Mouse (Mus musculus) cerebellum, adult 2 months (tissue): ENCODE measurements around the gene Jmy. TPM values are rescaled to one million over a fixed set of nuclear protein-coding genes. Genes with fewer than 3 reads are reported as not detected.
"Not testable (repeated sequence)": the region's sequence is repeated elsewhere in the genome, so short reads cannot be mapped to it uniquely, and the experiment has no call there.

Experiments
- DNase-seq, 2 experiments: peaks; one replicate each; pipeline ENCODE4 v3.0.0; 2021
- H3K27ac ChIP-seq: fragments of 200-500 bp; 2 replicates; pipeline ENCODE4 v1.5.1; 2012; ENCODE audit warnings: low read length, control low read depth, inconsistent platforms; ENCODE audit not compliant: insufficient read depth
- H3K27me3 ChIP-seq: fragments of 200-500 bp; 2 replicates; pipeline ENCODE4 v1.6.1; 2012; ENCODE audit warnings: inconsistent platforms, mild to moderate bottlenecking, low read length, moderate library complexity; ENCODE audit not compliant: control insufficient read depth, insufficient read depth
- H3K4me1 ChIP-seq: fragments of 200-500 bp; 2 replicates; pipeline ENCODE4 v1.6.1; 2011; ENCODE audit warnings: low read length; ENCODE audit not compliant: control insufficient read depth, insufficient read depth
- H3K4me3 ChIP-seq: fragments of 200-500 bp; replicated peaks from 2 replicates; pipeline ENCODE3; 2011; ENCODE audit warnings: mild to moderate bottlenecking, low read depth, low read length, control low read depth; ENCODE audit not compliant: insufficient read depth
- CTCF ChIP-seq: fragments of 200-500 bp; IDR thresholded peaks from 2 replicates; pipeline ENCODE4 v1.5.1; 2011; ENCODE audit warnings: low read depth, mild to moderate bottlenecking, control low read depth, low read length, moderate library complexity, borderline replicate concordance; ENCODE audit not compliant: insufficient read depth
- POLR2A ChIP-seq: fragments of 200-500 bp; IDR thresholded peaks from 2 replicates; pipeline ENCODE4 v1.6.1; 2011; ENCODE audit warnings: low read length, control low read depth, borderline replicate concordance; ENCODE audit not compliant: insufficient read depth
- WGBS: fragments of 180-500 bp; shearing (Covaris S2); methylation state at CpG from one replicate; pipeline ENCODE4 v1.1.7; 2018; 5-methylcytosine and 5-hydroxymethylcytosine counted together
- polyA plus RNA-seq: library from polyadenylated mRNA; depleted of rRNA; stranded (reverse); fragments of >200 nt; gene quantifications from 2 replicates; pipeline ENCODE4 v1.2.3, GENCODE M21; 2012

The Jmy gene
- polyA plus RNA-seq, 1 experiment, result 16.7 TPM

DNA sequence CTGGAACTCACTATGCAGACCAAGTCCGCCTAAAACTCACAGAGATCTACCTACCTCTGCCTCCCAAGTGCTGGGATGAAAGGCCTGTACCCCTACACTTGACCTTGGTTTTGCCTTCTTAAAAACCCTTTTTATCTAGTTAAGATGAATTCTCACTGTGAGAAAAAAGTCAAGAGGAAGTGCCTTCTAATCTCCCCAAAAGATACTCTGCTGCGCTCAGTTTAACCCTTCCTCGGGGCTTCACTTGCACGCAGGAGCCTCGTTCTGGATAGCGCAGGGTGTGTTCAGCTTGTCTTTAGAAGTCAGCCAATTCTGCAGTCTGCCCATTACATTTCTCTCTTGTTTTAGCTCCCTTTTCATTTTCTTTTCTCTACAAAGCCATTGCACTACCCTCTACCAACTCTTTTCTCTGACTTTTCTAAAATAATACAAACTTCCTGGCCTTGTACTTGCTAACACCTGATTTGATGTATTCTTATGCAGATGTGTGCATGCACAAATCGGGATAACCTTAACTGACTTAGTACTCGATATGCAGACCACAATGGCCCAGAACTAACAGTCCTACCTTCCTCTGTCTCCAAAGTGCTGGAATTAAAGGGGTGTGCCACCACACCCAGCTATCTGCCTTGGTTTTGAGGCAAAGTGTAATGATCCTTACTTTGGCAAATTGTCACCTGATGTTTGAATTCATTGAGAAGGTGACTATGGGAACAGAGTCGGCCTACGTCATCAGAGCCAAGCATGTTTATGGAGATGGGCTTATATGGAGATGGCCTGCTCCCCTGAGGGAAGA lies 14.6 kb upstream of the Jmy start:
- 91% methylated on average over 10 of the region's 10 CpGs for WGBS
- H3K27me3 ChIP-seq, result no peaks in the 10 kb centered on the region
- TF ChIP-seq POLR2A, result no peak
- no peak for DNase-seq
- H3K27ac ChIP-seq, result no peak overlapping the region
- no peak overlapping the region for H3K4me3 ChIP-seq
- H3K4me1 ChIP-seq, result no peaks in the 10 kb centered on the region

DNA sequence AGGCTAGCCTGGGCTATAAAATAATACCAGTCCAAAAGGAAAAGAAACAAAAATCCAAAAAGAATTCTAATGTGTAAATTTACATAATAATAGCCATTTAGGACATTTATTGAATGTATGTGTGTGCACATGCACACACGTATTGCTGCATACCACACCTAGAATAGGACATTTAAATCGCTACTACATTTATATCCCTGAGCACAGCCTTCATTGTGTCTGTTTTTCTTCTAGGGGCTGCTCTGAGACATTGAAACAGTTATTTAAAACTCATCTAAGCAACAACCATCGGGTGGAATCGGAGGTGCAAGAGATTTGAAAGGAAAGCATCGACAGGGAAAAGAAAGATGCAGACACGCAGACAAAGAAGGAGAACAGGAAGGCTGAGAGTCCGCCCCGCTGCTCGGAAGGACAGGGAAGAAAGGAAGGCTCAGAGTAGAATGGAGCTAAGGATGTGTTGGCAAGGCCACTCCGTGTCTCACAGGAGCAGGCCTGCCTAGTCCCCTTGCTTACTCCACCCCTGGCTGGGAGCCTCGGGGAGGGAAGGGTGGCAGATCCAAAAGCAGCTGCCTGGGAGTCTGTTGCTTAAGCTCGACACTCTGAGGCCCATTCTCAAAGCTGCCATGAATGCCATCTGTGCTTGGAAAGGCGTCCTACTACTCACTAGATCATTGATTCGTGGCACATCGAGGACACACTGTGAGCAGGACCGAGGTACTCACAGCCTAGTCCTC lies 11.0 kb upstream of the Jmy start:
- Histone ChIP-seq H3K27me3 (no peaks in the 10 kb centered on the region), H3K4me3 (no peak overlapping the region), H3K4me1 (no peaks in the 10 kb centered on the region), H3K27ac (no peak overlapping the region)
- TF ChIP-seq POLR2A (no peak), CTCF (no peak)
- WGBS, result 34% methylated on average over 16 of the region's 16 CpGs
- no peak for DNase-seq

DNA sequence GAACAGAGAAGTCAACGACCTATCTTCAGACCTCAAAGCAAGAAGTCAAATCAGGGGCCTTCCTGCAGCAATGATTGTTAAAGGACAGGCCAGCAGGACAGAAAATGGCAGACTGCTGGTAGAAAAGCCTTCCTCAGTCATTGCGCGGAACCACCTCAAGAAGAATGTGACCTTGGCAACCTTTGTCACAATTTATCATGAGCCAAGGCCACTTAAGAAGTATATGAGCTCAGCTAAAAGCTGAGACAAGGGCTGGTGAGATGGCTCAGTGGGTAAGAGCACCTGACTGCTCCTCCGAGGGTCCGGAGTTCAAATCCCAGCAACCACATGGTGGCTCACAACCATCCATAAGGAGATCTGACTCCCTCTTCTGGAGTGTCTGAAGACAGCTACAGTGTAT lies 7.3 kb upstream of the Jmy start:
- 88% methylated on average over 5 of the region's 5 CpGs for WGBS
- not testable (repeated sequence) for H3K27me3 ChIP-seq

DNA sequence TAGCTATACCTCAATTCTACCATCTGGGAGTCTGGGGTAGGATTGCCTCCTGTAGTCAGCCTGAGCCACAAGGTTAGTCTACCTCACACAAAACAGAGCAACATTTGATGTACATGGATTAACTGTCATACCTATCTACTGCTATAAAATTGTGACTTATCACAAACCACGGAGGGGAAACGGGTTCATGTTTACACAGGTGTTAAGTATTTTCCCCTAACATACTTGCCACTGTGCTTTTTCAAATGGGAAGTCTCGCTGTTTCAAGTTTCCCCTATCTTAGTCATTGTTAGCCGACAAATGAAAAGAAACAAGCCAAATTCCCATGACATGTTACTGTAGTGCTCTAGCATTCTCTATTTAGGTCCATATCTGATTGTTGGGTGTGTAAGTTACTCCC lies 2.1 kb upstream of the Jmy start:
- no peak overlapping the region for H3K27ac ChIP-seq
- DNase-seq, result no peak
- H3K4me1 ChIP-seq, result no peaks in the 10 kb centered on the region; the same call in 1 of the 2 replicates
- WGBS, result 82% methylated on average over 4 of the region's 4 CpGs
- H3K27me3 ChIP-seq, result no peaks in the 10 kb centered on the region
- TF ChIP-seq POLR2A (no peak), CTCF (no peak)
- no peak overlapping the region for H3K4me3 ChIP-seq

More for the DNA sequence above, 7.3 kb upstream of the Jmy start:
- not testable (repeated sequence) for H3K27ac ChIP-seq, H3K4me1 ChIP-seq, H3K4me3 ChIP-seq, DNase-seq

DNA sequence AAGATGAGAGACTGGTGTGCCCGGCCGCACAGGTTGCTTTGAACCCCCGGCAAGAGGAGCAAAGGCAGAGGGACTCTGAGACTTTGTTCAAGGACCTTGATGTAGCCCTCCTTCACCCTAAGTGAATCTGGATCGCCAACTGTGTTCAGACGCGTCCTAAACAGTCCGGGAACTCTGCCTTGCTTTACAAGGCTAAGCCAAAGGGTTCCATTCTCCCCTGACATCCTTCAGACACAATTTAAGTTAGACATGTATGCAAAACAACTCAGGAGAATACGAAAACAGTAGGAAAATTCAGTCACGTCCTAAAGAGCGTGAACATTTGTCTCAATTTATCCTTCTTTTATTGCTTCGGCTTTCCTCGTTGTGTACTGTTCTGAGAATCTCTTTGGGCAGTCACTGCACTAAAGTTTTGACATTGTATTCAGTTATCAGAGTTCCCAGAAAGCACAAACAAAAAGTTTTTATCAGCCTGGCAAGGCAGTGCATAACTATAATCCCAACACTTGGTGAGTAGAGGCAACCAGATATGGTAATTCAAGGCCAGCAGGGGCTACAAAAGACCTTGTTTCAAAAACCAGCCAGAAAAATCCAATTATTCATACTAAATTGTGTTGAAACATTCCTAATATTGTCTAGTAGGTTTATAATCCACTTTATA lies 495 bp upstream of the Jmy start:
- Histone ChIP-seq H3K27me3 (no peaks in the 10 kb centered on the region), H3K27ac (peak overlapping the region; percentile 97), H3K4me3 (peak overlapping the region; percentile 96), H3K4me1 (peaks cover 2% of the 10 kb centered on the region; the same call in 1 of the 2 replicates)
- WGBS, result 7% methylated on average over 12 of the region's 12 CpGs
- no peak for TF ChIP-seq POLR2A
- TF ChIP-seq CTCF, result no peak
- DNase-seq, result no peak

GRCm38 (mm10) chr13:93498211-93499166 lies 1.1 kb downstream of the Jmy start:
- Histone ChIP-seq H3K27ac (peak overlapping the region; percentile 66), H3K4me3 (peak overlapping the region; percentile 86), H3K4me1 (peaks cover 2% of the 10 kb centered on the region; the same call in 1 of the 2 replicates), H3K27me3 (no peaks in the 10 kb centered on the region)
- WGBS, result under 1% methylated on average over 94 of the region's 94 CpGs
- DNase-seq, result peak; percentile 41 to 57
- no peak for TF ChIP-seq POLR2A
- no peak for TF ChIP-seq CTCF

GRCm38 (mm10) chr13:93496977-93497376 lies 2.6 kb downstream of the Jmy start:
- no peak for TF ChIP-seq POLR2A
- Histone ChIP-seq H3K4me1 (peaks cover 2% of the 10 kb centered on the region), H3K27ac (no peak overlapping the region), H3K27me3 (no peaks in the 10 kb centered on the region), H3K4me3 (peak overlapping the region; percentile 86)
- 3% methylated on average over 1 of the region's 1 CpGs for WGBS
- no peak for DNase-seq
